Mouse (Mus musculus) megakaryocyte, embryonic 14.5 days (primary cell): Measurements from ENCODE around the gene Ccdc9.

ENCODE experiments used
- FLI1 ChIP-seq: IDR thresholded peaks from 2 replicates; pipeline ENCODE4 v1.6.1; 2012; ENCODE audit warnings: low read length, inconsistent platforms, mixed read lengths
- GATA1 ChIP-seq: IDR thresholded peaks from 3 replicates; pipeline ENCODE4 v1.6.1; 2012; ENCODE audit warnings: mixed read lengths, low read length, inconsistent platforms, borderline replicate concordance

GRCm38 (mm10) chr7:16245958-16246357 is 40.6 kb downstream of the Ccdc9 start:
- no peak for TF ChIP-seq GATA1
- no peak for TF ChIP-seq FLI1
